Mouse (Mus musculus) central nervous system, embryonic 18 days (tissue): Measurements from ENCODE around the gene Gm20737. TPM values are rescaled to one million over a fixed set of nuclear protein-coding genes. Genes with fewer than 3 reads are reported as not detected.

Experiments
- polyA plus RNA-seq: library from polyadenylated mRNA; depleted of rRNA; stranded (reverse); fragments of >200 nt; gene quantifications from 2 replicates; pipeline ENCODE4 v1.2.3, GENCODE M21; 2012; rRNA removed

Gm20737 gene
- polyA plus RNA-seq = not detected in 2 replicates

DNA sequence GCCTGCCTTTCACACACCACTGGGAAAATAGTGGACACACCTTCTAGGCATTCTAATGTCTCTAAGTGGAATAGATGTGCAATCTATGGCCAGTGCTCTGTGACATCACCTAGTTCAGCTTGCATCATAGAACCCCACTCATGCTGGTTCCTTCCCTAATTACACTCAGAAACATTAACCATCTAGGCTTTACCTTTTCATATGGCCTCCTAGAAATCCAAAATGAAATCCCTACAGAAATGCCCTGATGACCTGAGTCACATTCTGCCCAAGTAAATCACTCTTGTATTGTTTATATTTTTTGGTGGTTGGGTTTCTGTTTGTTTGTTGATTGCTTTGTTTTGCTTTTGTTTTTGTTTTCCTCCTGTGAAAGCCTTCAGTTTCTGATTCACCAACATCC lies at the start of gene Gm20737:
Gene Gm20737 (minus strand): TSS at position 101 of the 400 bp plus-strand sequence.

DNA sequence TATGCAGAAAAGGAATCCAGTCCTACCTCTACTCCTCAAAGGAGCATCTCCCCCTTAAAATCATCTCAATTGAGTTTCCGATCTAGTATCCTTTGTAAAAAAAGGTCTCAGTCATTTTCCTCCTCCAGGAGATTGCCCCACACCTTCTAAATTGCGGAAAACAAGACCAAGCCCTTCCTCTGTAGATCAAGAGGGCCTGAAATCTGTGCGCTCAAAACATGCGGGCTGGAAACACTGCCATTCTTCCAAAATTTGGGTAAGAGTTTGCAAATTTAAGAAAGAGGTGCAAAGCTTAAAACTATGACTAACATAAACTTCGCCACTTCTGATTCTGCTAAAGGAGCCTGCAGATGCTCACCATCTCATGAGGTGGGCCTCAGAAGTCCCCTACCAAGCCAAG lies 17.3 kb upstream of the Gm20737 start, which contains the start of gene Gm21775:
Gene Gm21775 (plus strand): TSS at position 301 of the 400 bp plus-strand sequence.

Other genes starting within 250 kb of the Gm20737 start
- gene Gm20834, start 211.5 kb downstream of the Gm20737 start, polyA plus RNA-seq = not detected in 2 replicates
- not detected in 2 replicates for gene Gm28510, start 123.3 kb downstream of the Gm20737 start, polyA plus RNA-seq
- gene Gm21775, start 17.4 kb upstream of the Gm20737 start, polyA plus RNA-seq = not detected in 2 replicates
- not detected in 2 replicates for gene Gm21900, start 80.3 kb upstream of the Gm20737 start, polyA plus RNA-seq
- gene Gm20777, start 216.4 kb upstream of the Gm20737 start, polyA plus RNA-seq = not detected in 2 replicates